Mouse (Mus musculus) forebrain, embryonic 12.5 days (tissue): ENCODE measurements around the gene Gm20518. TPM values are rescaled to one million over a fixed set of nuclear protein-coding genes. Genes with fewer than 3 reads are reported as not detected.

Experiments used
- ATAC-seq: fragments of 200-750 bp; cut with Nextera tagmentation; 2 replicates; pipeline ENCODE4 v1.8.0; 2017; ENCODE audit warnings: moderate TSS enrichment; ENCODE audit not compliant: low FRiP score
- H3K27ac ChIP-seq: fragments of 300-500 bp; sonication (generic); 2 replicates; pipeline ENCODE4 v1.5.1; 2016; ENCODE audit warnings: mild to moderate bottlenecking
- H3K27me3 ChIP-seq: fragments of 300-500 bp; sonication (generic); 2 replicates; pipeline ENCODE4 v1.6.1; 2016; ENCODE audit warnings: mild to moderate bottlenecking
- H3K36me3 ChIP-seq: fragments of 300-500 bp; sonication (generic); replicated peaks from 2 replicates; pipeline ENCODE4 v1.6.1; 2016; ENCODE audit warnings: mild to moderate bottlenecking
- H3K4me1 ChIP-seq: fragments of 300-500 bp; sonication (generic); 2 replicates; pipeline ENCODE4 v1.6.1; 2016
- H3K4me2 ChIP-seq: fragments of 300-500 bp; sonication (generic); 2 replicates; pipeline ENCODE4 v1.6.1; 2016; ENCODE audit warnings: mild to moderate bottlenecking, moderate library complexity
- H3K4me3 ChIP-seq: fragments of 300-500 bp; sonication (generic); replicated peaks from 2 replicates; pipeline ENCODE4 v1.5.1; 2016; ENCODE audit warnings: mild to moderate bottlenecking
- H3K9ac ChIP-seq: fragments of 300-500 bp; sonication (generic); 2 replicates; pipeline ENCODE4 v1.6.1; 2016; ENCODE audit warnings: mild to moderate bottlenecking
- H3K9me3 ChIP-seq: fragments of 300-500 bp; sonication (generic); 2 replicates; pipeline ENCODE4 v1.6.1; 2016
- WGBS: fragments of 180-500 bp; shearing (Covaris S2); methylation state at CpG from one replicate; pipeline ENCODE4 v1.1.7; 2016; 5-methylcytosine and 5-hydroxymethylcytosine counted together
- polyA plus RNA-seq: library from polyadenylated mRNA; unstranded; fragments of >200 nt; fragmentation: Nextera tagmentation; extraction: Ambion mirVana; gene quantifications from 2 replicates; pipeline ENCODE4 v1.2.1, GENCODE M21; 2016

Gene Gm20518
- polyA plus RNA-seq, 1 experiment from 2014 or later, result 0.43 TPM

- no peak for ATAC-seq
- 63% methylated on average over 4 of the region's 4 CpGs for WGBS
These were observed 78.3 kb downstream of the Gm20518 start for GRCm38 (mm10) chr16:17813173-17813572.

GRCm38 (mm10) chr16:17812120-17812519 lies 79.4 kb downstream of the Gm20518 start:
- no peak for ATAC-seq
- Histone ChIP-seq H3K27me3 (peaks cover 81% of the 10 kb centered on the region), H3K9me3 (no peaks in the 10 kb centered on the region), H3K4me2 (no peak overlapping the region), H3K9ac (no peak overlapping the region), H3K36me3 (no peaks in the 10 kb centered on the region), H3K4me1 (peaks cover 29% of the 10 kb centered on the region), H3K4me3 (no peak overlapping the region), H3K27ac (no peak overlapping the region)
- 7% methylated on average over 5 of the region's 5 CpGs for WGBS

More at GRCm38 (mm10) chr16:17813173-17813572, 78.3 kb downstream of the Gm20518 start:
- H3K9ac ChIP-seq, result no peak overlapping the region
- H3K4me2 ChIP-seq, result no peak overlapping the region
- peaks cover 22% of the 10 kb centered on the region for H3K4me1 ChIP-seq
- no peaks in the 10 kb centered on the region for H3K36me3 ChIP-seq
- H3K27me3 ChIP-seq, result peaks cover 81% of the 10 kb centered on the region
- H3K4me3 ChIP-seq, result no peak overlapping the region
- H3K9me3 ChIP-seq, result no peaks in the 10 kb centered on the region
- no peak overlapping the region for H3K27ac ChIP-seq

GRCm38 (mm10) chr16:17809711-17810110 lies 81.8 kb downstream of the Gm20518 start:
- H3K4me2 ChIP-seq, result no peak overlapping the region
- H3K9me3 ChIP-seq, result no peaks in the 10 kb centered on the region
- no peak for ATAC-seq
- H3K9ac ChIP-seq, result no peak overlapping the region
- no peaks in the 10 kb centered on the region for H3K36me3 ChIP-seq
- H3K4me1 ChIP-seq, result peaks cover 34% of the 10 kb centered on the region
- H3K4me3 ChIP-seq, result no peak overlapping the region
- H3K27ac ChIP-seq, result peak overlapping the region; percentile 65
- WGBS, result 21% methylated on average over 7 of the region's 7 CpGs
- H3K27me3 ChIP-seq, result peaks cover 81% of the 10 kb centered on the region

- no peaks in the 10 kb centered on the region for H3K36me3 ChIP-seq
- H3K27me3 ChIP-seq, result peaks cover 82% of the 10 kb centered on the region
- 81% methylated on average over 4 of the region's 4 CpGs for WGBS
These were observed 82.3 kb downstream of the Gm20518 start for GRCm38 (mm10) chr16:17809125-17809524.

GRCm38 (mm10) chr16:17807192-17808009 lies 84.1 kb downstream of the Gm20518 start:
- Histone ChIP-seq H3K27ac (peak overlapping the region; percentile 75), H3K4me1 (peaks cover 57% of the 10 kb centered on the region), H3K27me3 (peaks cover 82% of the 10 kb centered on the region), H3K4me2 (peak overlapping the region; percentile 99), H3K9ac (peak overlapping the region; percentile 89), H3K36me3 (no peaks in the 10 kb centered on the region), H3K9me3 (no peaks in the 10 kb centered on the region), H3K4me3 (peak overlapping the region; percentile 66)
- peak; percentile 90 for ATAC-seq
- 3% methylated on average over 61 of the region's 73 CpGs for WGBS

More at GRCm38 (mm10) chr16:17809125-17809524, 82.3 kb downstream of the Gm20518 start:
- Histone ChIP-seq H3K9ac (no peak overlapping the region), H3K4me2 (no peak overlapping the region), H3K9me3 (no peaks in the 10 kb centered on the region), H3K27ac (peak overlapping the region; percentile 42; the same call in 1 of the 2 replicates), H3K4me3 (no peak overlapping the region), H3K4me1 (peaks cover 40% of the 10 kb centered on the region)
- ATAC-seq, result no peak

GRCm38 (mm10) chr16:17806581-17807191 lies 84.8 kb downstream of the Gm20518 start:
- H3K36me3 ChIP-seq, result no peaks in the 10 kb centered on the region
- H3K27ac ChIP-seq, result peak overlapping the region; percentile 75
- peaks cover 87% of the 10 kb centered on the region for H3K27me3 ChIP-seq
- WGBS, result under 1% methylated on average over 50 of the region's 50 CpGs
- peak; percentile 44 for ATAC-seq
- peak overlapping the region; percentile 66 for H3K4me3 ChIP-seq
- H3K4me2 ChIP-seq, result peak overlapping the region; percentile 99
- H3K9me3 ChIP-seq, result no peaks in the 10 kb centered on the region
- peaks cover 63% of the 10 kb centered on the region for H3K4me1 ChIP-seq
- H3K9ac ChIP-seq, result peak overlapping the region; percentile 89

GRCm38 (mm10) chr16:17804982-17805381 lies 86.5 kb downstream of the Gm20518 start:
- 5% methylated on average over 7 of the region's 7 CpGs for WGBS
- peak overlapping the region; percentile 61 for H3K4me2 ChIP-seq
- H3K9ac ChIP-seq, result 0 out of 2 replicates have a peak overlapping the region, but pooled peaks have one; percentile 42
- H3K36me3 ChIP-seq, result no peaks in the 10 kb centered on the region
- ATAC-seq, result no peak
- peak overlapping the region; percentile 41 for H3K4me3 ChIP-seq
- no peaks in the 10 kb centered on the region for H3K9me3 ChIP-seq
- no peak overlapping the region for H3K27ac ChIP-seq
- H3K4me1 ChIP-seq, result peaks cover 62% of the 10 kb centered on the region
- H3K27me3 ChIP-seq, result peaks cover 90% of the 10 kb centered on the region

GRCm38 (mm10) chr16:17804449-17804912 lies 87.0 kb downstream of the Gm20518 start:
- ATAC-seq, result 0 out of 2 replicates have a peak, but pooled peaks have one; percentile 16
- Histone ChIP-seq H3K9ac (peak overlapping the region; percentile 42; the same call in 1 of the 2 replicates), H3K4me3 (peak overlapping the region; percentile 41), H3K4me1 (peaks cover 57% of the 10 kb centered on the region), H3K27ac (no peak overlapping the region), H3K36me3 (no peaks in the 10 kb centered on the region), H3K4me2 (peak overlapping the region; percentile 61), H3K9me3 (no peaks in the 10 kb centered on the region), H3K27me3 (peaks cover 91% of the 10 kb centered on the region)
- 1% methylated on average over 33 of the region's 33 CpGs for WGBS

GRCm38 (mm10) chr16:17803675-17804448 lies 87.6 kb downstream of the Gm20518 start:
- 0 out of 2 replicates have a peak overlapping the region, but pooled peaks have one; percentile 42 for H3K9ac ChIP-seq
- H3K27me3 ChIP-seq, result peaks cover 92% of the 10 kb centered on the region
- peak overlapping the region; percentile 41 for H3K4me3 ChIP-seq
- H3K9me3 ChIP-seq, result no peaks in the 10 kb centered on the region
- H3K36me3 ChIP-seq, result no peaks in the 10 kb centered on the region
- ATAC-seq, result 0 out of 2 replicates have a peak, but pooled peaks have one; percentile 1
- peaks cover 56% of the 10 kb centered on the region for H3K4me1 ChIP-seq
- H3K27ac ChIP-seq, result no peak overlapping the region
- 4% methylated on average over 33 of the region's 33 CpGs for WGBS
- H3K4me2 ChIP-seq, result peak overlapping the region; percentile 61

- 1% methylated on average over 83 of the region's 83 CpGs for WGBS
- H3K9ac ChIP-seq, result peak overlapping the region; percentile 29; the same call in 1 of the 2 replicates
- H3K4me3 ChIP-seq, result peak overlapping the region; percentile 33
- peak overlapping the region; percentile 52 for H3K4me2 ChIP-seq
- H3K27ac ChIP-seq, result no peak overlapping the region
- peaks cover 93% of the 10 kb centered on the region for H3K27me3 ChIP-seq
- H3K36me3 ChIP-seq, result no peaks in the 10 kb centered on the region
- ATAC-seq, result no peak
- peaks cover 62% of the 10 kb centered on the region for H3K4me1 ChIP-seq
- no peaks in the 10 kb centered on the region for H3K9me3 ChIP-seq
These were observed 88.4 kb downstream of the Gm20518 start for GRCm38 (mm10) chr16:17802839-17803674.

GRCm38 (mm10) chr16:17802456-17802838 lies 89.0 kb downstream of the Gm20518 start:
- ATAC-seq, result no peak
- Histone ChIP-seq H3K4me2 (peak overlapping the region; percentile 52), H3K4me1 (peaks cover 60% of the 10 kb centered on the region), H3K36me3 (no peaks in the 10 kb centered on the region), H3K27me3 (peaks cover 97% of the 10 kb centered on the region), H3K9ac (peak overlapping the region; percentile 29; the same call in 1 of the 2 replicates), H3K27ac (no peak overlapping the region), H3K4me3 (peak overlapping the region; percentile 33), H3K9me3 (no peaks in the 10 kb centered on the region)
- WGBS, result 4% methylated on average over 18 of the region's 18 CpGs
